Mouse (Mus musculus): ENCODE results near the gene Fam111a. TPM values are rescaled to one million over a fixed set of nuclear protein-coding genes. Genes with fewer than 3 reads are reported as not detected.

The Fam111a gene
- polyA plus RNA-seq, 1 experiment from 2014 or later, result 19.3 TPM

DNA sequence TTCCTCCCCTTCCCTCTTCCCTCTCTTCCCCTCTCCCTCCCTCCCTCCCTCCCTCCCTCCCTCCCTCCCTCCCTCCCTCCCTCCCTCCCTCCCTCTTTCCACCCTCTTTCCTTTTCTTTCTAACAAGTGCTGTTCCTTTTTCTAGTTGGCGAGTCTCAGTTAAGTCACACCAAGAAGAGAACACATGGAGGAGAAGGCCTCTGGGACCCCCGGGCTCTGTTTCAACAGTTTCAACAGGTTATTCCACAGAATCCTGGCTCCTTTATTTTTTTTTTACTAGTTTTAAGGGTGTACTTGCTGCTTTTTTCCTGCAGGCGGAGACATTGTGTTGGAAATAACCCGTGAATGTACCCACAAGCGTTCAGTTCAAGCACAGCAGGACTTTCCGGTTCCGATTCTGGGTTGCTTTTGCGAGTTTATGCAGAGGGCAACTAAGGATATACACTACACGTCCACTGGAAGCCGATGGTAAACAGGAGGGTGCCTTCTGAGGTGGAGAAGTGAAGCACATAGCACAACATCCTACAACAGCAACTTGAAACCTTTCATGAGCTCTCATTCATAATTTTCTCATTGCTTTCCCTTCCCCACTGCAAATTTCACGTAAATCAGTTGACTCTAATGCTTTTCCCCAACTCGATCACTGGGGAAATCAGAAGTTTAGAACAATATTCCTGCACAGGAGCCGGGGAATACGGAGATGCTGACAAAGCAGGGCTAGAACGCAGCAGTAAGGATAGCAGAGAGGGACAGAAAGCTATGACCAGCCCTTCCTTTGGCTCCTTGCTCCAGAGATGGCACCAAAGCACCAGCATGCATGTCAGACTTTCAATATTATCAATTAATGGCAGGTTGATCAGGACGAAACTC, 27.6 kb upstream of the Fam111a start:
- ATAC-seq (ENCODE audit: low FRiP score, low read depth), result peak; percentile 85
- peak overlapping the region; percentile 68 for H3K9ac ChIP-seq
- peak overlapping the region; percentile 48 for H3K4me3 ChIP-seq
- 0 out of 2 replicates have a peak, but pooled peaks cover 6% of the 10 kb centered on the region for H3K27me3 ChIP-seq
- no peak overlapping the region for H3K27ac ChIP-seq
- WGBS, result 3% methylated on average over 16 of the region's 16 CpGs
- H3K4me1 ChIP-seq, result no peaks in the 10 kb centered on the region
- no peaks in the 10 kb centered on the region for H3K36me3 ChIP-seq
- peak overlapping the region; percentile 70 for H3K4me2 ChIP-seq (replicated peaks)
- no peaks in the 10 kb centered on the region for H3K9me3 ChIP-seq

DNA sequence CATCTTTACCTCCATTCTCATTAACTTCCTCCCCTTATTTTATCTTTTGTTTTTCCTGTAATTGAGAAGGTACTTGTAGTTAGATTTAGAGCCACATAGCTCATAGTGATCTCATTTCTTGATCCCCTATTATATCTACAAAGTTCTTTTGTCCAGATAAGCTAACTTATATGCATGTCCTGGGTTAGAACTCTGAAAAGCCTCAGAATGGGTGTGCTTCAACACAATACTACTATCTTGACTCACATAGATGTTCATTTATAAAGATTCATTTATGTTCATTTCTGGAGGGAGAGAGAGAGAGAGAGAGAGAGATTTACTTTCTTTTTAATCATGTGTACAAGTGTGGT, 27.0 kb upstream of the Fam111a start:
- Histone ChIP-seq H3K9ac (no peak overlapping the region), H3K4me3 (peak overlapping the region; percentile 48), H3K27ac (no peak overlapping the region), H3K27me3 (0 out of 2 replicates have a peak, but pooled peaks cover 6% of the 10 kb centered on the region), H3K36me3 (no peaks in the 10 kb centered on the region), H3K4me2 (replicated peaks) (peak overlapping the region; percentile 70), H3K4me1 (no peaks in the 10 kb centered on the region), H3K9me3 (no peaks in the 10 kb centered on the region)
- no peak for ATAC-seq (ENCODE audit: low FRiP score, low read depth)

GRCm38 (mm10) chr19:12523377-12523776, 22.2 kb upstream of the Fam111a start:
- 34% methylated on average over 4 of the region's 4 CpGs for WGBS
- Histone ChIP-seq H3K4me1 (no peaks in the 10 kb centered on the region), H3K27me3 (no peaks in the 10 kb centered on the region), H3K27ac (no peak overlapping the region), H3K9me3 (no peaks in the 10 kb centered on the region), H3K36me3 (no peaks in the 10 kb centered on the region), H3K4me3 (no peak overlapping the region), H3K4me2 (replicated peaks) (no peak overlapping the region), H3K9ac (no peak overlapping the region)
- ATAC-seq (ENCODE audit: low FRiP score, low read depth), result no peak

DNA sequence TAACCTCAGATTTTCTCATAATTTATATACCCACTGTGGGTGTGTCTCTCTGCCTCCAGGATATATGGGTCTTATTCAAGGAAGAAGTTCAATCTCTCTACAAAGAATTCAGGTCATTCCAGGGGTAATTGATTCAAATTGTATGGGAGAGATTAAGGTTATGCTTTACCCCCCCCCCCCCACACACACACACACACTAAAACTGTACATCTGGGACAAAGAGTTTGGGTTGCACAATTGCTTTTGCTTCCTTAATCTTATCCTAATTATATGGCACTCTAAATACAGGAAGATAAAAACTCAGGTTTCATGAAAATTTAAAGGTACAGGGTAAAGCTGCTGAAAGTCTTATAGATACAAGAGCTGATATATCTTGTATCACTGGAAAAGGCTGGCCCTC, 8.4 kb upstream of the Fam111a start:
- no peak overlapping the region for H3K4me2 ChIP-seq (replicated peaks)
- H3K4me3 ChIP-seq, result no peak overlapping the region
- H3K4me1 ChIP-seq, result no peaks in the 10 kb centered on the region
- no peaks in the 10 kb centered on the region for H3K9me3 ChIP-seq
- no peak overlapping the region for H3K27ac ChIP-seq
- H3K27me3 ChIP-seq, result no peaks in the 10 kb centered on the region
- no peak overlapping the region for H3K9ac ChIP-seq
- ATAC-seq (ENCODE audit: low FRiP score, low read depth), result no peak
- H3K36me3 ChIP-seq, result no peaks in the 10 kb centered on the region

DNA sequence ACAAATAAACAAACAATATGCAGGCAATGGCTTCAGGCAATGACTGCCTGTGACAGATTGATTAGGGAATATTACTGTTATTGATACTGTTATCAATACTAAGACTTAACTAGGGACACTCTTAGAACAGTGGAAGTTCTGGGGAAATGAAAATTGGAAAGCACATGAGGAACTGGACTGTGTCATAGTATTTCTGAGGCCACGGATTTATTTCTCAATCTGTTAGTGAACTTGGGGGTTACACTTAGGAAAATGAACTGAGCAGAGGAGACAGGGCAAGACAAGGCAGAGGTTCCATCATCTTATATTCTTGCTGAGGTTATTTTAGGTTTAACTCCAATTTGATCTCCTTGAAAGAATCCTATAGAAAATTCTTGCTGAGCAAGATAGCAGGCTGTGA, 5.6 kb upstream of the Fam111a start:
- Histone ChIP-seq H3K4me2 (replicated peaks) (no peak overlapping the region), H3K27ac (no peak overlapping the region), H3K9ac (no peak overlapping the region), H3K9me3 (no peaks in the 10 kb centered on the region), H3K27me3 (no peaks in the 10 kb centered on the region), H3K4me1 (no peaks in the 10 kb centered on the region), H3K36me3 (no peaks in the 10 kb centered on the region), H3K4me3 (no peak overlapping the region)
- 79% methylated on average over 1 of the region's 1 CpGs for WGBS
- ATAC-seq (ENCODE audit: low FRiP score, low read depth), result no peak

- Histone ChIP-seq H3K9me3 (no peaks in the 10 kb centered on the region), H3K27ac (no peak overlapping the region), H3K4me2 (replicated peaks) (no peak overlapping the region), H3K9ac (no peak overlapping the region), H3K4me3 (no peak overlapping the region), H3K27me3 (no peaks in the 10 kb centered on the region), H3K36me3 (no peaks in the 10 kb centered on the region), H3K4me1 (no peaks in the 10 kb centered on the region)
- WGBS, result 55% methylated on average over 3 of the region's 3 CpGs
- no peak for ATAC-seq (ENCODE audit: low FRiP score, low read depth)
These were observed 4.8 kb upstream of the Fam111a start for GRCm38 (mm10) chr19:12540727-12541126.

DNA sequence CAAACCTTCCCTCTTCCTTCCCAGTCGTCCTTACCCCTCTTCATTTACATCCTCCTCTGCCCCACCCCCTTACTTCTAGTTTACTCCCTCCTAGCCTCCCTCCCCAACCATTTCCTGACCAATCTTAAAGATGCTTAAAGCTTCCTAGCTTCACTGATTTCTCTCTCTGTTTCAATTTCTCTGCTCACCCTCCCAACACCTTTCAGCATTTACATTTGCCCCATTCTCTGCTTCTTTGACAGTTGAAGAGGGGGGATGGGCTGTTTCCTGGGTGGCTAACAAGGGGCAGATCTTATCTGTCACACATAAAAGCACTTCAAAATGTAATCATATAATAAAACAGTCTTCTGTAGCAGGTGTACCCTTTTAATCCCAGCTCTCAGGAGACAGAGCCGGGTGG, 3.9 kb upstream of the Fam111a start:
- ATAC-seq (ENCODE audit: low FRiP score, low read depth), result no peak
- Histone ChIP-seq H3K4me2 (replicated peaks) (no peak overlapping the region), H3K9me3 (no peaks in the 10 kb centered on the region), H3K9ac (no peak overlapping the region), H3K4me1 (no peaks in the 10 kb centered on the region), H3K27me3 (no peaks in the 10 kb centered on the region), H3K4me3 (no peak overlapping the region), H3K36me3 (no peaks in the 10 kb centered on the region), H3K27ac (no peak overlapping the region)
- 13% methylated on average over 2 of the region's 2 CpGs for WGBS

DNA sequence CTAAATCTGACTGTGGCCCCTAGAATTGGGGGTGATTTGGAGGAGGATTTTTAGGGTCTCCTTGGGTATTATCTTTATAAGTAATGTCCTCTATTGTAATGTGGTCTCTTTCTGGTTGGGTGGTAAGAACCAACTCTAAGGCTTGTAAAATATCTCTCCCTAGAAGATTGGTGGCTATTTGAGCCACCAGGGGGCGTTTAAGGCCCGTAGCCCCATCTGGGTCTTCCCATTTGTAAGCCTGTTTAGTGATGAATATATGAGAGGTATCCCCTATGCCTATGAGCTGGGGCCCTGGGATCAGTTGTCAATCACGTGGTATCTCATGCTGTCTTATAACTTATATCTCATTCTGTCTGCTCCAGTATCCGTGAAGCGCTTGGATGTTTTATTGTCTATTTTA, 3.6 kb downstream of the Fam111a start:
- no peak for ATAC-seq (ENCODE audit: low FRiP score, low read depth)
- Histone ChIP-seq H3K9ac (no peak overlapping the region), H3K4me2 (replicated peaks) (no peak overlapping the region), H3K36me3 (no peaks in the 10 kb centered on the region), H3K4me3 (no peak overlapping the region), H3K27me3 (no peaks in the 10 kb centered on the region), H3K9me3 (no peaks in the 10 kb centered on the region), H3K27ac (no peak overlapping the region), H3K4me1 (no peaks in the 10 kb centered on the region)
- WGBS, result 81% methylated on average over 5 of the region's 5 CpGs

GRCm38 (mm10) chr19:12550005-12550942, 4.7 kb downstream of the Fam111a start:
- H3K27ac ChIP-seq, result no peak overlapping the region
- H3K27me3 ChIP-seq, result no peaks in the 10 kb centered on the region
- H3K9me3 ChIP-seq, result no peaks in the 10 kb centered on the region
- ATAC-seq (ENCODE audit: low FRiP score, low read depth), result no peak
- H3K4me3 ChIP-seq, result no peak overlapping the region
- no peak overlapping the region for H3K4me2 ChIP-seq (replicated peaks)
- H3K9ac ChIP-seq, result no peak overlapping the region
- no peaks in the 10 kb centered on the region for H3K36me3 ChIP-seq
- WGBS, result 76% methylated on average over 5 of the region's 5 CpGs
- H3K4me1 ChIP-seq, result no peaks in the 10 kb centered on the region

GRCm38 (mm10) chr19:12556293-12556692, 10.8 kb downstream of the Fam111a start:
- no peaks in the 10 kb centered on the region for H3K9me3 ChIP-seq
- no peak overlapping the region for H3K9ac ChIP-seq
- H3K4me2 ChIP-seq (replicated peaks), result no peak overlapping the region
- WGBS, result 83% methylated on average over 2 of the region's 2 CpGs
- ATAC-seq (ENCODE audit: low FRiP score, low read depth), result no peak
- no peaks in the 10 kb centered on the region for H3K4me1 ChIP-seq
- H3K27ac ChIP-seq, result no peak overlapping the region
- no peaks in the 10 kb centered on the region for H3K36me3 ChIP-seq
- H3K4me3 ChIP-seq, result no peak overlapping the region
- H3K27me3 ChIP-seq, result no peaks in the 10 kb centered on the region

DNA sequence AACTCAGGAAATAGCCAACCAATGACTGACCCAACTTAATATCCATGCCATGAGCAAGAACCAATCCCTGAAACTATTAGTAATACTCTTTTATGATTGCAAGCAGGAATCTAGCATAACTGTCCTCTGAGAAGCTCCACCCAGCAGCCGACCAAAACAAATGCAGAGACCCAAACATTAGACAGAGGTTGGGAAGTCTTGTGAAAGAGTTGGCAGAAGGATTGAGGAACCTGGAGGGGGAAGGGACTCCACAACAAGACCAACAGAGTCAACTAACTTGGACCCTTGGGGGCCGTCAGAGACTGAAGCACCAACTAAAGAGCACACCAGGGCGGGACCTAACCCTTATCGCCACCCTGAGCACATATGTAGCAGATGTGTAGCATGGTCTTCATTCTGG, 12.7 kb downstream of the Fam111a start:
- Histone ChIP-seq H3K36me3 (no peaks in the 10 kb centered on the region), H3K9me3 (no peaks in the 10 kb centered on the region), H3K27ac (no peak overlapping the region), H3K4me1 (no peaks in the 10 kb centered on the region), H3K4me2 (replicated peaks) (no peak overlapping the region), H3K27me3 (no peaks in the 10 kb centered on the region), H3K9ac (no peak overlapping the region), H3K4me3 (no peak overlapping the region)
- 78% methylated on average over 4 of the region's 4 CpGs for WGBS
- no peak for ATAC-seq (ENCODE audit: low FRiP score, low read depth)

- no peak for ATAC-seq (ENCODE audit: low FRiP score, low read depth)
- Histone ChIP-seq H3K4me1 (no peaks in the 10 kb centered on the region), H3K36me3 (no peaks in the 10 kb centered on the region), H3K4me2 (replicated peaks) (no peak overlapping the region), H3K27ac (no peak overlapping the region), H3K9ac (no peak overlapping the region), H3K27me3 (no peaks in the 10 kb centered on the region), H3K9me3 (no peaks in the 10 kb centered on the region), H3K4me3 (no peak overlapping the region)
These were observed 18.7 kb downstream of the Fam111a start for GRCm38 (mm10) chr19:12564197-12564596.

Measured in limb, embryonic 13.5 days (tissue).